Mouse (Mus musculus) CD4-positive, CD25-positive, alpha-beta regulatory T cell (primary cell): ENCODE results near the gene Gm15023. TPM values are rescaled to one million over a fixed set of nuclear protein-coding genes. Genes with fewer than 3 reads are reported as not detected.

ENCODE experiments used
- polyA plus RNA-seq: library from polyadenylated mRNA; unstranded; fragments of 100-300 nt; shearing (Covaris generic); gene quantifications from one replicate; pipeline ENCODE4 v1.2.1, GENCODE M21; 2017

Gm15023 gene
- not detected for polyA plus RNA-seq

DNA sequence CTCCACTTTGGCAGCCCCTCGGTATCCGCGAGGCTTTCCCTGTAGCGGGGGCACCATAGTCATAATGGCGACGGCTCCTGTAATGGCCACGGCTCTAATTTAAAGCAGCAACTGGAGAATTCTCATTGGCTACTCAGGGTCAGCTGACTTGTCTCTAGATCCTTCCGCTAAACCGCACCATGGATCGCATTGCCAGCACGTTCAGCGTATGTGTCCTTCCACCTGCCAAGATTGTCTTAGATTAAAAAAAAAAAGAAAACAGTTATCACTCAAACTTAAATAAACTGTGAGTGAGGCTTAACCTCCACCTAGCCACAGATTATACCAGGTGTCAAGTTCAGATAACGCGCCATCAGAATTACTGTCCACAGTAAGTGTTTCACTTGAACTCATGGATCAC, at the start of gene Gm15023:
Gm15023 (minus strand) TSS at position 101 of the 400 bp plus-strand sequence.

DNA sequence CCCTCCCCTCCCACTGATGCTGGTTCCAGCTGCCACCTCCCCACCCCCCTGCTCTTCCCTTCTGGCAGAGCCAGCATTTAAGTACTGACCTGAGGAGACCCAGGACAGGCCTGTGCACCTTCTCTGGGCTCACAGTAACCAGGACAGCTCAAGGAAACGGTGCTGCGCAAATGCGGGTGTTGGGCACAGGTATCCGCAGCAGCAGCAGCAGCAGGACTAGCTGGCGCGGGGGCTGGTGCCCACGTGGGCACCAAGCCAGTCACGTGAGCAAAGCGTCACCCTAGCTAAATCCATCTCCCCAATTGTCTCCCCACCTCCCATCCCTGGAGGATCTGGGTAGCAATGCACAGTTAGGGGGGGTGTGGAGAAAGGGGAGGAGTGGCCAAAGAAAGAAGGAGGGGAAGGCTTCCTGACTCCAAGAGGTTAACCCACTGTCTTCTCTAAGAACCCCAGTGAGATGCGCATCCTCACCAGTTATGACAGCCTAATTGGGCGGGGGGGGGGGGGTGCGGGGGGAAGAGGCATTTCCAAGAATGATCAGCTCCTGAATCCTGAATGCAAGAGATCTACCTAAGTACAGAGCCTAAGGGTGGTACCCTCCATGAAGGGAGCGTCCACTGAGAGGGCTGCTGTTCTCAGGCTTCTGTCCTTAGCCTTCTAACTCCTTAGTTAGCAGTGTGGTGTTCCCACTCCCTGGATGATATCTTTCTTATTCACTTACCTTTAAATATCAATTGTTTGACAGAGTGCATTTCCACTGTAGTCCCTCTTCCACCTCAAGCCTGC, 33.2 kb upstream of the Gm15023 start, which contains the start of gene Tceal6:
Tceal6 (minus strand) TSS at position 252 of the 786 bp plus-strand sequence.

Other genes starting within 250 kb of the Gm15023 start
- 0.20 TPM for gene Nxf2, start 212.9 kb downstream of the Gm15023 start, polyA plus RNA-seq
- gene Zmat1, start 168.4 kb downstream of the Gm15023 start, polyA plus RNA-seq, result 9.7 TPM
- gene Tceal6, start 33.1 kb upstream of the Gm15023 start, polyA plus RNA-seq, result not detected
- not detected for gene Pramel3, start 124.7 kb upstream of the Gm15023 start, polyA plus RNA-seq
- gene Gm5128, start 195.7 kb upstream of the Gm15023 start, polyA plus RNA-seq, result 0.08 TPM